In genomic region chr3:108226558-108227350, GRCm38 (mm10) we compare ENCODE assay signal across 8 mouse cellular contexts. TPM values are rescaled to one million over a fixed set of nuclear protein-coding genes. Genes with fewer than 3 reads are reported as not detected.
DNase-seq lines count a peak whose midpoint lies in the region; ATAC-seq and TF ChIP-seq lines count a peak whose summit lies in the region.

TSS of gene Sypl2 (minus strand) at chr3:108226648.

- H3K4me1 ChIP-seq in cerebellum, adult 2 months (ENCODE audit: control insufficient read depth, insufficient read depth, low read length), result no peaks in the 10 kb centered on the region
- H3K4me1 ChIP-seq in liver, embryonic 15.5 days (replicated peaks), result peaks cover 13% of the 10 kb centered on the region
- 0 out of 2 replicates have a peak, but pooled peaks cover 5% of the 10 kb centered on the region for H3K4me1 ChIP-seq in neural tube, embryonic 11.5 days (ENCODE audit: control insufficient read depth, insufficient read depth, low read length)

- peak within 1 kb of the TSS; percentile 67 for H3K4me2 ChIP-seq in liver, embryonic 15.5 days
- peak within 1 kb of the TSS; percentile 54 for H3K4me2 ChIP-seq in neural tube, embryonic 11.5 days (ENCODE audit: low read depth)

- ATAC-seq in liver, embryonic 15.5 days (ENCODE audit: insufficient read depth), result no peak
- ATAC-seq in neural tube, embryonic 11.5 days (ENCODE audit: insufficient read depth, low FRiP score, low TSS enrichment), result 0 out of 2 replicates have a peak, but pooled peaks have one; percentile 31

- H3K9me3 ChIP-seq in liver, embryonic 15.5 days (replicated peaks), result no peaks in the 10 kb centered on the region
- no peaks in the 10 kb centered on the region for H3K9me3 ChIP-seq in neural tube, embryonic 11.5 days (ENCODE audit: control insufficient read depth, low read length)

- H3K9ac ChIP-seq in liver, embryonic 15.5 days, result no peak within 1 kb of the TSS
- H3K9ac ChIP-seq in neural tube, embryonic 11.5 days (ENCODE audit: low read length), result peak within 1 kb of the TSS; percentile 33

- no peak for TF ChIP-seq CTCF in cerebellum, adult 2 months (IDR thresholded peaks at IDR 0.05; ENCODE audit: borderline replicate concordance, insufficient read depth, low read depth, low read length)

- no peaks in the 10 kb centered on the region for H3K36me3 ChIP-seq in liver, embryonic 15.5 days (replicated peaks)
- no peaks in the 10 kb centered on the region for H3K36me3 ChIP-seq in neural tube, embryonic 11.5 days (ENCODE audit: control insufficient read depth, insufficient read depth, low read length)

- no peak within 1 kb of the TSS for H3K27ac ChIP-seq in cerebellum, adult 2 months (ENCODE audit: insufficient read depth, low read length)
- no peak within 1 kb of the TSS for H3K27ac ChIP-seq in liver, embryonic 15.5 days (replicated peaks)
- H3K27ac ChIP-seq in neural tube, embryonic 11.5 days (ENCODE audit: low read depth, low read length), result no peak within 1 kb of the TSS

- WGBS in cerebellum, adult 2 months, result 13% methylated on average over 44 of the region's 44 CpGs
- 5% methylated on average over 43 of the region's 44 CpGs for WGBS in liver, embryonic 15.5 days (ENCODE audit: insufficient replicate concordance)
- 2% methylated on average over 44 of the region's 44 CpGs for WGBS in neural tube, embryonic 11.5 days

- no peak for TF ChIP-seq POLR2A in cerebellum, adult 2 months (IDR thresholded peaks at IDR 0.05; ENCODE audit: borderline replicate concordance, insufficient read depth, low read length)

- H3K27me3 ChIP-seq in cerebellum, adult 2 months (ENCODE audit: control insufficient read depth, insufficient read depth, low read length), result peaks cover 5% of the 10 kb centered on the region; the same call in 1 of the 2 replicates
- H3K27me3 ChIP-seq in liver, embryonic 15.5 days, result peaks cover 86% of the 10 kb centered on the region
- peaks cover 36% of the 10 kb centered on the region for H3K27me3 ChIP-seq in neural tube, embryonic 11.5 days (ENCODE audit: control insufficient read depth, insufficient read depth, low read length)

- H3K4me3 ChIP-seq in cerebellum, adult 2 months (replicated peaks; ENCODE audit: insufficient read depth, low read depth, low read length), result peak within 1 kb of the TSS; percentile 24
- peak within 1 kb of the TSS; percentile 42 for H3K4me3 ChIP-seq in liver, embryonic 15.5 days (replicated peaks)
- peak within 1 kb of the TSS; percentile 34 for H3K4me3 ChIP-seq in neural tube, embryonic 11.5 days (ENCODE audit: low read depth, low read length)

- DNase-seq in cerebellum, adult 2 months, result peak; percentile 20 to 26
- DNase-seq in cerebellum, postnatal 36 days, result no peak
- DNase-seq in adrenal gland, postnatal 10 days, result peak; percentile 65
- DNase-seq in gastrocnemius, adult 18-20 months (ENCODE audit: low spot score), result peak; percentile 84
- DNase-seq in induced T-regulatory cell, adult 2 months (ENCODE audit: low read depth), result peak; percentile 57
- peak; percentile 69 for DNase-seq in neural tube, embryonic 11.5 days (ENCODE audit: low spot score)
- DNase-seq in right cerebral cortex, adult 18-20 months, result no peak

RNA-seq across cellular contexts. Expression of gene Sypl2, which starts in this region (rescaled TPM):
- 2.4 TPM in 2 replicates for polyA plus RNA-seq in cerebellum, adult 2 months (2012; rRNA removed)
- total RNA-seq in adrenal gland, postnatal 10 days (2021), result 10 to 100 TPM; 13.3 to 44.9 TPM
- total RNA-seq in gastrocnemius, adult 18-20 months (2021), result 100 to 1,000 TPM; 213 to 250 TPM
- 0.39 and 0.78 TPM in 2 replicates for polyA plus RNA-seq in liver, embryonic 15.5 days (2015; fragmentation: Nextera tagmentation; extraction: Ambion mirVana)
- polyA plus RNA-seq in neural tube, embryonic 11.5 days (2014; fragmentation: Nextera tagmentation; extraction: Ambion mirVana), result 0.46 and 0.76 TPM in 2 replicates

Comparison
In these comparisons a context has a peak if more than half of its experiments do, and no peak if none do; other contexts are left out.
1. RNA of gene Sypl2 (total RNA-seq): 213 to 250 TPM in gastrocnemius, adult 18-20 months; 13.3 to 44.9 TPM in adrenal gland, postnatal 10 days; every median in the first group is over 4 times any median in the second.
2. DNase-seq: peak in cerebellum, adult 2 months (2 of 2), adrenal gland, postnatal 10 days (single experiment), gastrocnemius, adult 18-20 months (single experiment) and induced T-regulatory cell, adult 2 months (single experiment); none in cerebellum, postnatal 36 days (0 of 2) and right cerebral cortex, adult 18-20 months (single experiment).
3. Peak in DNase-seq, ATAC-seq, H3K4me3 ChIP-seq, H3K9ac ChIP-seq and H3K4me2 ChIP-seq in neural tube, embryonic 11.5 days; RNA of the gene not detected or under 1 TPM.
4. Peak in every context shown above with its lines, with median percentiles within 50 percentile points of each other: H3K4me3 ChIP-seq.